Mouse (Mus musculus) lung, adult 18-20 months (tissue): ENCODE results near the gene Fam118a.

Experiments used
- DNase-seq, 2 experiments: peaks; one replicate each; pipeline ENCODE4 v3.0.0; 2022; ENCODE audit warnings: mixed read lengths in 2 of 2

Gene Fam118a

GRCm38 (mm10) chr15:85085641-85086040 is 56.9 kb downstream of the Fam118a start:
- DNase-seq: no peak
